Mouse (Mus musculus): ENCODE results near the gene Gm20696. TPM values are rescaled to one million over a fixed set of nuclear protein-coding genes. Genes with fewer than 3 reads are reported as not detected.

The Gm20696 gene
- total RNA-seq, 2 experiments from 2014 or later, result 4.1 to 5.4 TPM

DNA sequence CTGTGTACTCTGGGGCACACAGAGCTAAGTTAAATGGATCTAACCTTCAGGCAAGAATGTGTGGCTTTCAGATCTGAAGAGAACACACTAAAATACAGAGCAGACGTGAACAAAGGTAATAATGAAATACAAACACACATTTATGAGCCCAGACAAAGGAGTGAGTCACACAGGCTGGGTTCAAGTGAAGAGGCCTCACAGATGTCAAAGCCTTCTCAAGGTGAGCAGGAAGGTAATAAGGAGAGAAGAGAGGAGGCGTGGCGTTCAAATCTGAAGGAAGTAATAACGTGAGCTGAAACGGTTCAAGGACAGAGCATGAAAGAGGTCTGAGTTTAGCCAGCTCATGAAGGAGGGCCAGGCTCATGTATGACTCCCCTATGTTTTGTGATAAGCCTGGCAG, 445.4 kb downstream of the Gm20696 start:
- no peak for DNase-seq (ENCODE audit: low spot score in 2 of 2)

DNA sequence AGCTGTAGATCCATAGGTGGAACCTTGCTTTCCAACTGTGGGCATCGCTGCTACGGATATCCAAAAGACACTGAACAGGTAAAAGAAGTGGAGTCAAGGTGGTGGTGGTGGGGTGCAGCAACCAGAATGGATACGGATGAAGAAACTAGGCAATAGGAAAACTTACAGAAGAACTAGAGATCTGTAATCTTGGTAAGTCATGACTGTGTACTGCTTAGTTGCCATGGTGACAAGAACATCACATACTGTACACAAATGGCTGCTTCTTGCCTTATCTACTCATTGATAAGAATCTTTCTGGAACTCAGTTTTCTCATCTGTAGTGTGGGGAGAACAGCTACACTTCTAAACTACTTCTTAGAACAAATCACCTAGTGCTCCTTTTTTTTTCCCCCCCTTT, 446.1 kb downstream of the Gm20696 start:
- DNase-seq (ENCODE audit: low spot score in 2 of 2), result no peak

DNA sequence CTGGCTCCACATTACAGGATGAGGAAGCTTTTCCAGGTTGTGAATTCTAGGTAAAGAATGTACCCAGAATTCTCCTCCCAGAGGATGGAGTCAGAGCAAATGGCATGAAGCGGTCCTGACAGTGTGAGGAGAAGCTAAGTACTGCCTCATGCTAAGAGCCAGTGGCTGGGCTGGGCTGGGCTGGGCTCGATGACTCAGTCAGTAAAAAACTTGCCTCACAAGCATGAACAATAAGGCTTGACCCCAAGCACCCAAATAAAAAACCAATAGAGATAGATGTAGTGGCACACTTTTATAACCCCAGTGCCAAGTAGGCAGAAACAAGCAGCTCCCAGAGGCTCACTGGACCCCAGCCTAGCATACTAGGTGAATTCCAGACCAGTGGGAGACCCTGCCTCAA, 448.8 kb downstream of the Gm20696 start:
- no peak for DNase-seq (ENCODE audit: low spot score in 2 of 2)

DNA sequence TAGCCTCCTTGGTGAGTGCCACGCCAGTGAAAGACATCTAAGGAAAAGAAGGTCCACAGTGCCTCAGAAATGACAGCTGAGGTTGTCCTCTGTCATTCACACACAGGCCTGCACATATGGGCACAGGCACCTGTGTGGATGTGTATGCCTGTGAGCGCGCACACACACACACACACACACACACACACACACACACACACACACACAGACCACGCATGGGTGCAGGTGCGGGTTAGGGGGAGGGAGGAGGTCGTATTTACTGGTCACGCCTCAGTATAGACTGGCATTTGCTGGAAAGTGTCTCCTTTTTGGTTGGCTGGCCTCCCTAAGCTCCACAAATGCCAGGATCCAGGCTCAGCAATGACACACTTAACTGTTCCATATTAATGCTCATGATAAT, 449.4 kb downstream of the Gm20696 start:
- DNase-seq (ENCODE audit: low spot score in 2 of 2), result no peak

DNA sequence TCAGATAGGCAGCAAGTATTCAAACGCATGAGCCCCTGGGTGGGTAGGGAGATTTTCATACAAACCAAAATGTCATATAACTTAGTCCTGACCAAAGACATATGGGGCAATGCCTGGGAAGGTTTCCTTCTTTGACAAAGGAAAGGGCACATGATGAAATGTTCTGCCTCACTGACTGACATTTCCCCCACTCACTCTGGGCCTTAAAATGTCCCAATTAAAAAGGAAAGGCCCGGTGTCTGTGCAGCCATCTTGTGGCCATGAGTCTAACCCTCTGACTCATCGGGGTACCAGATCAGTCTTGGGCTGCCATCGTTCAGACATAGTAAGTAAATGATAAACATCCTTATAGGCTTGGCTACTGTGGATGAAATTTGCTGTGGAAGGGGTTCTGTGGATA, 454.1 kb downstream of the Gm20696 start:
- no peak for DNase-seq (ENCODE audit: low spot score in 2 of 2)

DNA sequence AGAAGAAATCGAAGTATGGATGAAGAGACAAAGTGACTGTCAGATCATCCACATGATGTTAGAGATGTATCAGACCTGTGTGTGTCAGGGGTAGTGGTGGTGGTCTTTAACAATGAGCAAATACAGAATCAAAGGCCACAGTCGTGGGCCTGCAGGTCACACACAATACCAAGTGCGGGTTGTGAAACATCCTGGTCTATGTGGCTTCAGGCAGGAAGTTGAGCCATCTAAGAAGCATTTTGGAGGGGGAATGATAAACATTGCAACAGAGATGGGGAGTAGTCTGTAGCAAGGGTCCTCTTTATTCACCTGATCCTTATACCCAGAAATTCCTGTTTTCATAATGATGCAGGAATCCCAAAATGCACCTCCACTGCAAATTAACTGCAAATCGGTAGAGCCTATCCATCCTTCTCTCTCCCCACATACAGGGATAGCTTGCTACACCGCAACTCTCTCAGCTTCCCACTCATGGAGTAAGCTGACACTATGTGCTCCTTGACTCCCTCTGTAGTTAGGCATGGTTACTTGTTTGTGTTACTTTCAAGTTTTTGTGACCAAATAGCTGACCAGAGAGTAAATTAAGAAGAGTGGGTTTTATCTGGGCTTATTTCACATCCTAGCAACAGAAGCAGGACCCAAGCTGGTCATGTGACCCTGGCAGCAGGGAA, 454.8 kb downstream of the Gm20696 start:
- DNase-seq (ENCODE audit: low spot score in 2 of 2), result no peak

DNA sequence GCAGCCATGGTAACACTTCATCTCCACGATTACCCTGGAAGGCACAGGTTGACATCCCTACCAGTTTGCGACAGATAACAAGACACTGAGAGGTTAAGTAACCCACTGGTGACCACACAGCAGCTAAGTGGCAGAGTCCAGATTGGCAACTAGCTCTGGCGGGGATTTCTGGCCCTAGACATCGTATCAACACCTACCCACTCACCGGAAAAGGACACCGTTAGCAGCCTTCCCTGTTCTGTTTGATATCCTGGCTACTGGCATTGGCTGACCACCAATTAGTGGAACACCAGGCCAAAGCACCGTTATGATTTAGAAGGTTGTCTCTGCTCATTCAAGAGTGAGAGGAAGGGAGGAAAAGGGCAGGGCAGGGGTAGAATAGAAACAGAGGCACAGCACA, 456.4 kb downstream of the Gm20696 start:
- DNase-seq (ENCODE audit: low spot score in 2 of 2), result no peak

Small RNA genes within 50 kb of the gene (microRNA-seq; reads per million reads assigned to microRNA genes)
- gene Gm22328, result not detected

Other genes with a start within 250 kb of the Gm20696 start
- gene Foxp1, start 144.1 kb downstream of the Gm20696 start, total RNA-seq (2021), result 10 to 100 TPM; 47.2 to 50.8 TPM
- 10 to 100 TPM; 11.3 to 12.1 TPM for gene Eif4e3, start within 50 bp of the Gm20696 start, total RNA-seq (2021)
- 1 to 10 TPM; 4.7 to 5.8 TPM for gene Gpr27, start 25.9 kb upstream of the Gm20696 start, total RNA-seq (2021)
- under 1 TPM in 1 of 2 experiments, not detected in 1; 0.20 TPM for gene Prok2, start 59.6 kb upstream of the Gm20696 start, total RNA-seq (2021)